Mouse (Mus musculus) kidney, postnatal 4 days (tissue): ENCODE measurements around the gene Fbxw19.
A peak's percentile ranks its signal among the peaks of the same experiment; 100 is the strongest.
"Not testable (repeated sequence)": the region's sequence is repeated elsewhere in the genome, so short reads cannot be mapped to it uniquely, and the experiment has no call there.

Experiments used
- DNase-seq, 2 experiments: peaks; one replicate each; pipeline ENCODE4 v3.0.0; 2021; ENCODE audit warnings: mixed read lengths in 2 of 2

Fbxw19 gene

DNA sequence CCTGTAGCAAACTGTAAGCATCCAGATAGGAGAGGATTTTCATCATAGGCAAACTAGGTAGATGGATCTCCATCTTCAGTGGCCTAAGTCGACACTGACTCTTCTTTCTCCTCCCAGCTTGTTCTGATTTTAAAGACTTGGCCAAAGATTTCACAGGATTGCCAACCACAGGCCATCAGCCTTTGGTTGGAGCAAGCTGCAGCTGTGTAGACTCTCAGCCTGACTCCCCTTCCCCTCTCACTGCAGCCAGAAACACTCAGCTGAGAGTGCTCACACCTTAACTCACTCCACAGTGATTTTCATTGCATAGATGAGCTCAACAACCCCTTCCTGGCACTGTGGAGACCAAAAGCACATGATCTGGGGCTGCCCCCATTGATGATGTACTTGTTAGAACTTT lies at the start of gene Fbxw19:
Gene Fbxw19 (minus strand): TSS at position 101 of the 400 bp plus-strand sequence.
- not testable (repeated sequence) for DNase-seq

- peak in 1 of 2 experiments; percentile 3 for DNase-seq
These were observed 27.9 kb upstream of the Fbxw19 start for GRCm38 (mm10) chr9:109523385-109524064.

DNA sequence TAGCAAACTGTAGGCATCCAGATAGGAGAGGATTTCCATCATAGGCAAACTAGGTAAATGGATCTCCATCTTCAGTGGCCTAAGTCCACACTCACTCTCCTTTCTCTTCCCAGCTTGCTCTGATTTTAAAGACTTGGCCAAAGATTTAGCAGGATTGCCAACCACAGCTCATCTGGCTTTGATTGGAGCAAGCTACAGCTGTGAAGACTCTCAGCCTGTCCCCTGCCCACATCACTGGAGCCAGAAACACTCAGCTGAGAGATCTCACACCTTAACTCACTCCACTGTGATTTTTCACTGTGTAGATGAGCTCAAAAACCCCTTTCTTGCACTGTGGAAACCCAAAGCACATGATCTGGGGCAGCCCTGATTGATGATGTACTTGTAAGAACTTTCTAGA lies 46.6 kb downstream of the Fbxw19 start, which contains the start of gene Fbxw16:
Gene Fbxw16 (minus strand): TSS at position 101 of the 400 bp plus-strand sequence.
- DNase-seq = no peak

DNA sequence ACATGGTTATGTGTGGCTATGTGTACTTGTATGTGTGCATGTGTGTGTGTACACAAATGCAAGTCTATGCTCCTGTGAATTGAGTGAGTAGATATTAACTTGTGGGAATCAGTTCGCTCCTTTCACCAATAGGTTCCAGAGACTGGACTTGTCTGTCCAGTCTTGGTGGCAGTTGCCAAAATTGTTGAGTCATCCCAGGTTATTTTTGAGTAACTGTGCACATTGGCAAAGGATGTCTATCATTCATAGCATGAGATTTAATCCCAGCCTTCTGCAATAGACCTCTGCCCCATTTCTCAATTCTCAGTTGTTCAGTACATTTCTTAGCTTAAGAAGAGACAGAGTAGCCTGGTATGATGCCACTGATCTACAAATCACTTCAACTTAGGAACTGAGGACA lies 62.7 kb downstream of the Fbxw19 start:
- DNase-seq = no peak
